Mouse (Mus musculus): ENCODE measurements around the gene Ing1.

DNA sequence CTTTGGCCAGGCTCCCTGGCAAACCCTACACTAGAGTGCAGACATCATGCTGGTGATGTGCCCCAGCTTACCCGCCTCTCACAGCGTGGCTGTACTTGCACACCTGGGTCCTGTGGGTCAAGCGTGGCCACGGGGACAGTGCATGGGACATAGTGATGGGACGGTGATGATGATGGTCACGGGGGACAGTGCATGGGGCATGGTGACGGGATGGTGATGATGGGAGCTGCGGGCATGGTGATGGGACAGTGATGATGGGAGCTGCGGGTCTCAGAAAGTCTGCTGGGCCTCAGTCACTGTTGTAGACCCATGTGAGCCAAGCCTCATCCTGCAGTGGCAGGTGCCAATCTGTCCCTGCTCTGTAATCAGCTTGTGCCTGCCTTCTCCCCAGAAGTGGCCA, 39.1 kb upstream of the Ing1 start:
- no peak for TF ChIP-seq CTCF (IDR thresholded peaks at IDR 0.05)
- no peak for TF ChIP-seq POLR2A (IDR thresholded peaks at IDR 0.05; ENCODE audit: insufficient read depth, low read depth, low read length)
- no peak for TF ChIP-seq EP300 (IDR thresholded peaks at IDR 0.05; ENCODE audit: insufficient read depth, low read depth, low read length)

Measured in heart, adult 2 months (tissue).